Mouse (Mus musculus) small intestine, adult 2 months (tissue): ENCODE results near the gene Nudt3.

Experiments
- CTCF ChIP-seq: fragments of 200-500 bp; IDR thresholded peaks from 2 replicates; pipeline ENCODE4 v1.5.1; 2012; ENCODE audit warnings: low read depth, mild to moderate bottlenecking, control low read depth, inconsistent platforms, low read length, moderate library complexity, mixed read lengths; ENCODE audit not compliant: insufficient replicate concordance, insufficient read length; ENCODE audit errors: extremely low read depth
- POLR2A ChIP-seq: fragments of 200-500 bp; IDR thresholded peaks from 2 replicates; pipeline ENCODE4 v1.6.1; 2012; ENCODE audit warnings: low read depth, mild to moderate bottlenecking, control low read depth, inconsistent platforms, low read length, moderate library complexity

GRCm38 (mm10) chr17:27644572-27644971, 21.3 kb upstream of the Nudt3 start:
- TF ChIP-seq CTCF: no peak
- no peak for TF ChIP-seq POLR2A
